Comparison of ENCODE assay signal across 8 mouse cellular contexts in genomic region chr10:126957359-126958107, GRCm38 (mm10). TPM values are rescaled to one million over a fixed set of nuclear protein-coding genes. Genes with fewer than 3 reads are reported as not detected.
DNase-seq lines count a peak whose midpoint lies in the region; ATAC-seq lines count a peak whose summit lies in the region.

No protein-coding gene starts in this region.

- 5% methylated on average over 25 of the region's 25 CpGs for WGBS in intestine, embryonic 14.5 days

- peak overlapping the region; percentile 37 for H3K4me2 ChIP-seq in intestine, embryonic 14.5 days (ENCODE audit: low read length)

- H3K27me3 ChIP-seq in intestine, embryonic 14.5 days (replicated peaks; ENCODE audit: control insufficient read depth, insufficient read depth, low read length), result no peaks in the 10 kb centered on the region

- peaks cover 24% of the 10 kb centered on the region for H3K4me1 ChIP-seq in intestine, embryonic 14.5 days (replicated peaks; ENCODE audit: control insufficient read depth, insufficient read depth, low read length)

- H3K9ac ChIP-seq in intestine, embryonic 14.5 days (ENCODE audit: low read length), result 0 out of 2 replicates have a peak overlapping the region, but pooled peaks have one; percentile 1

- no peak overlapping the region for H3K4me3 ChIP-seq in intestine, embryonic 14.5 days (ENCODE audit: low read depth, low read length)

- peak overlapping the region; percentile 49 for H3K27ac ChIP-seq in intestine, embryonic 14.5 days (ENCODE audit: low read depth)

- peak; percentile 83 for DNase-seq in R1 (ENCODE audit: low read depth, low spot score)
- peak; percentile 91 to 93 for DNase-seq in cerebellum, postnatal 25 days
- DNase-seq in frontal cortex, postnatal 36 days (ENCODE audit: low spot score in 2 of 2), result peak; percentile 64 to 84
- DNase-seq in intestine, embryonic 14.5 days (ENCODE audit: low spot score), result peak; percentile 76
- peak; percentile 65 to 84 for DNase-seq in left cerebral cortex, postnatal 10 days (ENCODE audit: extremely low spot score in 1 of 2, low spot score in 2 of 2)
- peak; percentile 73 for DNase-seq in lung, postnatal 36 days
- DNase-seq in right cerebral cortex, postnatal 14 days, result peak; percentile 69
- DNase-seq in thymus, postnatal 10 days (ENCODE audit: low spot score in 2 of 2), result no peak

- intact Hi-C loops in left cerebral cortex, postnatal 10 days (cut with DNase I), result loop anchor here (2.0 kb wide), 1 partner anchor 27 kb away; no protein-coding TSS in a partner anchor

- ATAC-seq in intestine, embryonic 14.5 days (replicated peaks; ENCODE audit: low FRiP score, low TSS enrichment, low read depth), result 0 out of 2 replicates have a peak, but pooled peaks have one; percentile 50

- no peaks in the 10 kb centered on the region for H3K9me3 ChIP-seq in intestine, embryonic 14.5 days (ENCODE audit: control insufficient read depth, low read length)

- no peaks in the 10 kb centered on the region for H3K36me3 ChIP-seq in intestine, embryonic 14.5 days (ENCODE audit: control insufficient read depth, insufficient read depth, low read length)

RNA-seq across cellular contexts. Expression of gene Ctdsp2, which starts 21.0 kb away (rescaled TPM):
- 99.2 and 101 TPM in 2 replicates for polyA plus RNA-seq in intestine, embryonic 14.5 days (2014; fragmentation: Nextera tagmentation; extraction: Ambion mirVana)
- 10 to 100 TPM; 54.2 to 62.9 TPM for total RNA-seq in left cerebral cortex, postnatal 10 days (2021)

RNA-seq across cellular contexts. Expression of gene Avil, which starts 43.0 kb away (rescaled TPM):
- polyA plus RNA-seq in intestine, embryonic 14.5 days (2014; fragmentation: Nextera tagmentation; extraction: Ambion mirVana), result 0.22 TPM in 2 replicates
- total RNA-seq in left cerebral cortex, postnatal 10 days (2021), result under 1 TPM; 0.14 to 0.17 TPM

RNA-seq across cellular contexts. Expression of gene Atp23, which starts 56.4 kb away (rescaled TPM):
- polyA plus RNA-seq in intestine, embryonic 14.5 days (2014; fragmentation: Nextera tagmentation; extraction: Ambion mirVana), result 21.8 and 22.9 TPM in 2 replicates
- total RNA-seq in left cerebral cortex, postnatal 10 days (2021), result 10 to 100 TPM in 1 of 2 experiments, 1 to 10 TPM in 1; 8.6 to 10.2 TPM

Comparison
In these comparisons a context has a peak if more than half of its experiments do, and no peak if none do; other contexts are left out.
1. DNase-seq: peak in R1 (single experiment), cerebellum, postnatal 25 days (2 of 2), frontal cortex, postnatal 36 days (2 of 2), intestine, embryonic 14.5 days (single experiment), left cerebral cortex, postnatal 10 days (2 of 2), lung, postnatal 36 days (single experiment) and right cerebral cortex, postnatal 14 days (single experiment); none in thymus, postnatal 10 days (0 of 2).